Mouse (Mus musculus) heart, adult 2 months (tissue): ENCODE data around the gene Izumo1.

ENCODE experiments used
- CTCF ChIP-seq: fragments of 200-600 bp; IDR thresholded peaks from 2 replicates; pipeline ENCODE4 v1.8.1; 2022; ENCODE audit warnings: antibody characterized with exemption, mild to moderate bottlenecking, moderate library complexity
- EP300 ChIP-seq: fragments of 200-500 bp; IDR thresholded peaks from 2 replicates; pipeline ENCODE4 v1.6.1; 2011; ENCODE audit warnings: low read depth, low read length, control low read depth; ENCODE audit not compliant: insufficient read depth

DNA sequence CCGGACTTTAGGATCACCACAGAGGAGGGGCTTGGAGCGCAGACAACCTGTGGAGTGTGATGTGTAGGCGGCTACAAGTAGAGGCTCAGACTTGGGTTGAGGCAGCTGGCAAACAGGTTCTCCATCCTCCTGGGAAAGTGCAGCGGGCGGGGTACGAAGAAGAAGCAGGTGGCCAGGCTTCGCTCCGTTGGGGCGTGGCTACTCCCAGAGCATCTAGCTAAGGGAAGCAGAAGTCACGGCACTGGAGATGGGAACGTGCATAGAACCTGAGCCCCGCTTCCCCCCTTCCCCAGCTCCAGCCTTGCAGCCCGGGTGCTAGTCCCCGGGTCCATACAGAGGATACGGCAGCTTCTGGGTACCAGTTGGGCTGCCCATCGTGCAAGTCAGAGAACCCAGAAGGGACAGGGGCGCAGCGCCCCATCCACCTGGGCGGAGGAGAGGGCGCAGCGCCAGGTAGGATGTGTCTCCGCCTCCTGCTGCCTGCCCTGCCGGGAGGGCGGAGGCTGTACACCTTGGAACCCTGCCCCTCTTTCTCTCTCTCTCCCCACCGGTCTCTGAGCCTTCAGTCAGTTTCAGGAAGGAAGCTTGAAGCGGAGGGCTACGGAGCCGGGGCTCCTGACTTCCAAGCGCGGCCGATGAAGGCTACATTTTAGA is 4.4 kb upstream of the Izumo1 start, which contains the start of gene Fut1:
- no peak for TF ChIP-seq CTCF
- no peak for TF ChIP-seq EP300
